Mouse (Mus musculus) lung, embryonic 16.5 days (tissue): Measurements from ENCODE around the gene Tgif1. TPM values are rescaled to one million over a fixed set of nuclear protein-coding genes. Genes with fewer than 3 reads are reported as not detected.
A peak's percentile ranks its signal among the peaks of the same experiment; 100 is the strongest.

Source experiments
- ATAC-seq: fragments of 200-750 bp; cut with Nextera tagmentation; 2 replicates; pipeline ENCODE4 v1.8.0; 2017; ENCODE audit warnings: low read depth, mild to moderate bottlenecking, moderate library complexity
- H3K27ac ChIP-seq: fragments of 300-500 bp; sonication (generic); 2 replicates; pipeline ENCODE4 v1.5.1; 2014; ENCODE audit warnings: mild to moderate bottlenecking, control low read depth, low read length
- H3K27me3 ChIP-seq: fragments of 300-500 bp; sonication (generic); 2 replicates; pipeline ENCODE4 v1.6.1; 2014; ENCODE audit warnings: low read depth, low read length, mixed read lengths; ENCODE audit not compliant: control insufficient read depth, insufficient read depth
- H3K36me3 ChIP-seq: fragments of 300-500 bp; sonication (generic); 2 replicates; pipeline ENCODE4 v1.6.1; 2014; ENCODE audit warnings: low read length; ENCODE audit not compliant: control insufficient read depth, insufficient read depth
- H3K4me1 ChIP-seq: fragments of 300-500 bp; sonication (generic); replicated peaks from 2 replicates; pipeline ENCODE4 v1.6.1; 2014; ENCODE audit warnings: low read length, mixed read lengths; ENCODE audit not compliant: control insufficient read depth, insufficient read depth
- H3K4me2 ChIP-seq: fragments of 300-500 bp; sonication (generic); 2 replicates; pipeline ENCODE4 v1.6.1; 2014; ENCODE audit warnings: low read depth, low read length, control low read depth
- H3K4me3 ChIP-seq: fragments of 300-500 bp; sonication (generic); 2 replicates; pipeline ENCODE4 v1.5.1; 2014; ENCODE audit warnings: mild to moderate bottlenecking, low read length, control low read depth
- H3K9ac ChIP-seq: fragments of 300-500 bp; sonication (generic); 2 replicates; pipeline ENCODE4 v1.6.1; 2014; ENCODE audit warnings: low read length, control low read depth
- H3K9me3 ChIP-seq: fragments of 300-500 bp; sonication (generic); 2 replicates; pipeline ENCODE4 v1.6.1; 2016; ENCODE audit warnings: low read length; ENCODE audit not compliant: control insufficient read depth
- WGBS: fragments of 180-500 bp; shearing (Covaris S2); extraction: QIAGEN DNeasy Blood & Tissue Kit; methylation state at CpG from one replicate; pipeline ENCODE4 v1.1.7; 2014; 5-methylcytosine and 5-hydroxymethylcytosine counted together
- polyA plus RNA-seq: library from polyadenylated mRNA; unstranded; fragments of >200 nt; fragmentation: Nextera tagmentation; extraction: Ambion mirVana; gene quantifications from 2 replicates; pipeline ENCODE4 v1.2.1, GENCODE M21; 2015

The Tgif1 gene
- polyA plus RNA-seq, 1 experiment from 2014 or later, result 63.1 TPM

DNA sequence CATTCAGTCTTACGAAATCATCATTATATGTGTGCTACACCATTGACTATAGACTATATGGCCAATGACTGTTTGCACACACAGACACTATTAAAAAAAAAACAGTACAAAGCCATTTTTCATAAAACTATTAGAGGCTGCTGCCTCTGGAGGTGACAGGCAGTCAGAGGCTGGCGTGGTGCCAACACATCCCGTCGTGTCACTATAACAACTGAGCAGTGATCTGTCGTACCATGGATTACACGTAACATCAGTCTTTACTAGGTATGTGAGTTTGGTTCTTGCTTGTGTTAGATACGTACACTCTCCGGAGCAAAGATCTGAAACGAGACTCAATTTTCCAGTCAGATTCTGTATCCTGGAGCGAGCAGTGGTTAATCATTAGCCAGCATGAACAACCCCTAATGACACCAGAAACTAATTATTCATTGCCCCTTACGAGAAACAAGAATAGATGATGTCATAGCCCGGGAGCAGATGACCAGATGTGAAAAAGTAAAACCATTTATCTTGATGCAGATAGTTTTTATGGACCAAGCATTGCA is 3.6 kb upstream of the Tgif1 start:
- no peaks in the 10 kb centered on the region for H3K27me3 ChIP-seq
- H3K9me3 ChIP-seq, result no peaks in the 10 kb centered on the region
- H3K4me2 ChIP-seq, result no peak overlapping the region
- ATAC-seq, result no peak
- H3K27ac ChIP-seq, result no peak overlapping the region
- H3K9ac ChIP-seq, result no peak overlapping the region
- no peak overlapping the region for H3K4me3 ChIP-seq
- no peaks in the 10 kb centered on the region for H3K36me3 ChIP-seq
- H3K4me1 ChIP-seq, result peaks cover 9% of the 10 kb centered on the region
- 48% methylated on average over 12 of the region's 12 CpGs for WGBS

DNA sequence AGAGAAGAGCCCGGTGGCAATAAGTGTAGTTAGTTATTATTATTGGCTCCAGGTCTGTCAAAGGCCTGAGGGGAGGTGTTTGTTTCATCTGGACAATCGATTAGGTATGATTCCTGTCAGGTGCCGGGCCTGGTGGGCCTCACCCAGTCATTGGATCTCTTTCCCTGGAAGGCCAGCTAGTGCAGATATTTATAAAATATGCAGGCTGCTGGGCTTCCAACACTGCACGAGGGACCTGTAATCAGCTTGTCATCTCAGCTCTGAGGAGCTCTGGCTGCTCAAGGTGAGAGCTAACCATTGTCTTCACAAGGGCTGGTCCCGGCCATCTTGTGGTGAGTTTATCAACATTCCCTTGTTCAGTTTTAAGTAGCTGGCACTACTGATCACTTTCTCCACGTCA is 675 bp upstream of the Tgif1 start:
- Histone ChIP-seq H3K4me2 (peak overlapping the region; percentile 90), H3K27me3 (no peaks in the 10 kb centered on the region), H3K9me3 (no peaks in the 10 kb centered on the region), H3K27ac (peak overlapping the region; percentile 97), H3K36me3 (no peaks in the 10 kb centered on the region), H3K4me3 (peak overlapping the region; percentile 66), H3K4me1 (peaks cover 9% of the 10 kb centered on the region), H3K9ac (peak overlapping the region; percentile 82)
- WGBS, result 17% methylated on average over 6 of the region's 6 CpGs
- no peak for ATAC-seq

DNA sequence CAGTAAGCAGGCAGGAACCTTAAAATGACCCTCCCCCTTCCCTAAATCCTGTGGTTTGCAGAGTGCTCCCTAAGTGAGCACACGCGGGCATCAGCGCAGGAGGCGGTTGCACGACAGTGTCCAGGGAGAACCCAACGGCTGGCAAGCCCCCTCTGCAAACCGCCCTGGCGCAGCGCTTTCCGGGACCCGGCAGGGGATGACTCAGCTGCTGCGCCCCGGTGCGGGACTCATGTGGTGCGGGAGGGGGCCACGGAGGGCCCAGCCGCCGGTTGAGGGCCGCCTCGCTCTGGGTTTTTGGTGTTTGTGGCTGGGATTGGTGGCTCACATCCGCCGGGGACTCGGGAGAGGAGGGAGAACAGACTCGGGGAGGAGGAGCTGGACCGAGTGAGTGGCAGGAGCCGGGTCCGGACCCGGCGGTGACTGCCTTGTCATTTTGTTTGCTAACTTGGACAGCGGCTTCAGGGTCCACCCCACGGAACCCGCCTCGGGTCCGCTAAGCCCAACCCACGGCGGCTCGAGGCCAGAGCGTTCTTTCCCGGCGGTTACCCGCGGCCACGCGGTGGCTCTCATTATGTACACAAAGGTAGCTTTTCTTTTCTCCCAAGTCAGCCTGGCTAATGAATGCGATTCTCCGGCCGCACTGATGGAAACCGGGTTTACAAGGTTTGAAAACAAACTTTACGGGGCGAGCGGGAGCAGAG is 510 bp downstream of the Tgif1 start:
- H3K4me3 ChIP-seq, result peak overlapping the region; percentile 66
- peak overlapping the region; percentile 90 for H3K4me2 ChIP-seq
- no peaks in the 10 kb centered on the region for H3K9me3 ChIP-seq
- peak overlapping the region; percentile 97 for H3K27ac ChIP-seq
- H3K36me3 ChIP-seq, result no peaks in the 10 kb centered on the region
- under 1% methylated on average over 50 of the region's 51 CpGs for WGBS
- peak; percentile 68 for ATAC-seq
- H3K4me1 ChIP-seq, result peaks cover 9% of the 10 kb centered on the region
- H3K9ac ChIP-seq, result peak overlapping the region; percentile 82
- no peaks in the 10 kb centered on the region for H3K27me3 ChIP-seq

GRCm38 (mm10) chr17:70852011-70852685 is 1.2 kb downstream of the Tgif1 start:
- Histone ChIP-seq H3K36me3 (no peaks in the 10 kb centered on the region), H3K4me1 (peaks cover 9% of the 10 kb centered on the region), H3K27ac (peak overlapping the region; percentile 97), H3K4me3 (peak overlapping the region; percentile 66), H3K4me2 (peak overlapping the region; percentile 90), H3K9me3 (no peaks in the 10 kb centered on the region), H3K9ac (peak overlapping the region; percentile 82), H3K27me3 (no peaks in the 10 kb centered on the region)
- under 1% methylated on average over 29 of the region's 29 CpGs for WGBS
- no peak for ATAC-seq

DNA sequence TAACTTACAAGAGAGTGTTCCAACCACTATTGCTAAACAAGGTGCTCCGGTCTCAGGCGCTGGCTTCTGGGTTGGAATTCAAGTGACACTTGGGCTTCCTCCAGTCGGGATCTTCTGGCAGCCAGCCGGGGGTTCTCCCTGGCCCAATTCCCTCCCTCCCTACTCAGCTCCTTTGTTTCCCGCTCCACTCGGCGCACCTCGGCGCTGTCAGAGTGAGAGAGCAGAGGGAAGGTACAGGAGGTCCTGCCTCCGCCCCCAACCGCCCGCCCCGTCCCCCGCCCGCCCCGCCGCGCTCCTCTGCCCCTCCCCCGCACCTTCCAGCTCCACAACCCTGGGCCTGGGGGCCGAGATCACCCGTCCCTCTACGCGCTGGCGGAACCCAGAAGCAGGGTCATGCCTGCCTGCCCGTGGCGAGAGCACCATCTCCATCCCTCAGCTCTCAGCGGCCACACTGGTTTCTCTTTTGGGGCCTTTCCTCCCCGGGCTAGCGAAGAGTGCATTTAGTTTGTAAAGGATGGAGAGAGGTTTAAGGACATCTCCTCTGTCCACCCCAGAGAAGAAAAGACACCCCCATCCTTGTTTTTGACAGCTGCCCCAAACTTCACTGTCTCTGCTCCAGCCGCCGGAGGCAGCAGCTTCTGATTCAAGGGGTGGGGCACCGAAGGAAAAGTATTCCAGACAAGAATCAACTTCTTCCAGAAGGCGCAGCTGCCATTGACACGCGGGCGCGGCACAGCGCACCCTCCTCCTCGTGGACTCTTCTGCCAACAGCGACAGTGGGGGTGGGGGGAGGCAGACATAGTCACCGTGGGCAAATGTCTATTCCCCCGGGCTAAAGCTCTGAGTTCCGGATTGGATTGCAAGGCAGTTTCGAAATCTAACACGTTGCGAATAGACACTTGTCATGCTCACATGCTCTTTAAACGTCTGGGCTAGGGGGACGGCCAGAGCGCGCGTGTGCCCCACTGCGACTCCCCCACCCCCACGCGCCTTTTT is 2.1 kb downstream of the Tgif1 start:
- under 1% methylated on average over 51 of the region's 54 CpGs for WGBS
- peak; percentile 58 for ATAC-seq

DNA sequence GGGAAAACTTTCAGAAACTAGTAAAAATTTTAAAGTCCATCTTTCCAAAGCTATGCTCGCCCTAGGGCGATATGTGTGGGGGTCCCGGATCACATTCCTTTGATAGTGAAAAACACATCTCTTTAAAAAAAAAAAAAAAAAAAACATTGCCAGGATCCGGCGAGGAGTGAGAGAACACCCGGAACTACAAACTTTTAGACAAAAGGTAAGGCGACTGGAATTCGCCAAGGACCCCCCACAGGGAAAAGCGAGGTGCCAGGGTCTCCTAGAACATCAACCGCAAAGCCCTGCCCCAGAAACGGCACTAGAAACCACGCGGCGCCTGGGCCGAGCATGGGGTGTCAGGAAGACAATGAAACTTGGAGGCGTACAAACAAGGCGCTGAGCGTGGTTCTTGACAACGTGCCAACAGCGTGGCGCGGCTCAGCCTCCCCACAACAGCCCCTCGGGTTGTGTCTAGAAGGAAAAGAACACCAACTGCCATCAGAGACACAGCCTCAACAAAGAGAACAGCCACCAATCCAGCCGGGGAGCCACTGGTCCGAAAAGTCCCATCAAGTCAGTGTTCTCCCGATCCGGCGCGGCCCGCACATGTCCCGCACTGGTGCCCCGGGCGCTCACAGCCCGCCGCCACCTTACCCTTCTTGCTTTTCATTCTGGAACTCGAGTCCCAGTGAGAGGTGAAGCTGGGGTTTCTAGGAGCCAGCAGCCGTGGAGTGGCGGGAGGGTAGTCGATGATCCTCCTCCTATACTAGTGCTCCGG is 2.9 kb downstream of the Tgif1 start:
- H3K27ac ChIP-seq, result peak overlapping the region; percentile 97
- H3K9me3 ChIP-seq, result no peaks in the 10 kb centered on the region
- peak overlapping the region; percentile 66 for H3K4me3 ChIP-seq
- peak overlapping the region; percentile 90 for H3K4me2 ChIP-seq
- H3K4me1 ChIP-seq, result peaks cover 21% of the 10 kb centered on the region
- peak overlapping the region; percentile 82 for H3K9ac ChIP-seq
- no peak for ATAC-seq
- no peaks in the 10 kb centered on the region for H3K27me3 ChIP-seq
- WGBS, result under 1% methylated on average over 40 of the region's 40 CpGs
- H3K36me3 ChIP-seq, result no peaks in the 10 kb centered on the region

More for the DNA sequence above, 2.1 kb downstream of the Tgif1 start:
- H3K9ac ChIP-seq, result peak overlapping the region; percentile 82
- H3K27me3 ChIP-seq, result no peaks in the 10 kb centered on the region
- H3K4me2 ChIP-seq, result peak overlapping the region; percentile 90
- H3K9me3 ChIP-seq, result no peaks in the 10 kb centered on the region
- peaks cover 13% of the 10 kb centered on the region for H3K4me1 ChIP-seq
- H3K4me3 ChIP-seq, result peak overlapping the region; percentile 66
- H3K27ac ChIP-seq, result peak overlapping the region; percentile 97
- H3K36me3 ChIP-seq, result no peaks in the 10 kb centered on the region

DNA sequence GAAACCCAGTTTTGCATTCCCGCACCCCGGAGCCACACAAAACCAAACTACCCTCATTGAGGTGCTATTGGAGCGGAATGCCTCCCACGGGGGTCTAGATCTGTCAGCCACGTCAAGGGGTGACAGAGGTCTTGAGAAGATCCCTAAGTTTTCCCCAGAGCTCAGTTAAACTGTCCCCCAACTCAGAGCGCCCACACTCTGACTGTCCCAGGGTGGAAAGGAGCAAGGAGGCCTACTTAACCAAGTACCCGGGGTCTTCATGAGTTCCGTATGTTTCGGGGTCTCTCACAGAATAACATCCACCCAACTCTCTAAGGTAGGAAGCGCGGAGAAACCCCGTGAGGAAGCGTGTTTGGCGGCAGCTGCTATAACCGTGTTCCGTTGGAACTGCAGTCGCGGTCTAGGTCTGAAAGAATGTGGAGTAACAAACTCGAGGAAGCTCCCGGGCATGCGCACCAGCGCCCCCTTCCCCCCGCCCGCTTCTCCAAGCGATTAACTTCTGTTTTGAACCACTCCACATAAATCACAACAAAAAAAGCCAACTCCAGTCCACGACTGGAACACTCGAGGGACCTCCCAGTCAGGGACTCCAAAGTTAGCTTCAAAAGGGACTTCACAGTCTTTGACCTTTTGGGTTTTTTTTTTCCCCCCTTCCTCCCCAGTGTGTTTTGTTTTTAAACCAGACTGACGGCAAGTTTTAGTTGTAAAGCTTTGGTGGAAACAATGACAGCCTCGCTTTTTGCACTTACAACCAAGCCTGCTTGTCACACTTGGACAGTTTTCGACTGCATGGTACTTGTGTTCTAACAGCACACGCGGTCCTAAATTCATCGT is 3.7 kb downstream of the Tgif1 start:
- Histone ChIP-seq H3K4me1 (peaks cover 29% of the 10 kb centered on the region), H3K9ac (peak overlapping the region; percentile 82), H3K36me3 (peaks cover under 1% of the 10 kb centered on the region), H3K27me3 (no peaks in the 10 kb centered on the region), H3K9me3 (no peaks in the 10 kb centered on the region), H3K4me3 (peak overlapping the region; percentile 66), H3K27ac (peak overlapping the region; percentile 97), H3K4me2 (peak overlapping the region; percentile 90)
- under 1% methylated on average over 33 of the region's 33 CpGs for WGBS
- ATAC-seq, result peak; percentile 23
